Comparison of ENCODE assay signal across 21 mouse cellular contexts in genomic region chr6:31182284-31182683, GRCm38 (mm10).
DNase-seq lines count a peak whose midpoint lies in the region; ATAC-seq and TF ChIP-seq lines count a peak whose summit lies in the region.
"Had no signal": no experiment of that assay in that cellular context is flagged by ENCODE, and none has a peak within 500 bp of the region (broad histone marks: within the 10 kb centered on the region; RNA-seq: fewer than 3 reads in every experiment).

No protein-coding gene starts in this region.

- no peak for TF ChIP-seq CTCF in liver, postnatal 0 days (IDR thresholded peaks at IDR 0.05; ENCODE audit: low read depth)
- TF ChIP-seq CTCF in lung, adult 2 months (IDR thresholded peaks at IDR 0.05; ENCODE audit: insufficient read depth, low read length): no peak

- no peak overlapping the region for H3K27ac ChIP-seq in heart, embryonic 12.5 days (ENCODE audit: poor library complexity, severe bottlenecking)
- H3K27ac ChIP-seq in liver, embryonic 12.5 days: no peak overlapping the region
- H3K27ac ChIP-seq in liver, postnatal 0 days (ENCODE audit: low read depth): no peak overlapping the region
- H3K27ac ChIP-seq: embryonic facial prominence, embryonic 13.5 days; embryonic facial prominence, embryonic 15.5 days; forebrain, embryonic 10.5 days; forebrain, embryonic 12.5 days had no signal

- TF ChIP-seq EP300 in liver, postnatal 0 days (IDR thresholded peaks at IDR 0.05; ENCODE audit: low read depth): no peak

- peaks cover 7% of the 10 kb centered on the region for H3K4me1 ChIP-seq in heart, embryonic 12.5 days (replicated peaks)
- peaks cover 20% of the 10 kb centered on the region for H3K4me1 ChIP-seq in liver, embryonic 12.5 days
- no peaks in the 10 kb centered on the region for H3K4me1 ChIP-seq in liver, postnatal 0 days (ENCODE audit: insufficient read depth)
- peaks cover 31% of the 10 kb centered on the region for H3K4me1 ChIP-seq in lung, adult 2 months (ENCODE audit: control insufficient read depth, insufficient read depth, low read length)
- H3K4me1 ChIP-seq: embryonic facial prominence, embryonic 13.5 days; embryonic facial prominence, embryonic 15.5 days; forebrain, embryonic 10.5 days; forebrain, embryonic 12.5 days had no signal

- no peak overlapping the region for H3K9ac ChIP-seq in heart, embryonic 12.5 days
- H3K9ac ChIP-seq in liver, embryonic 12.5 days: no peak overlapping the region
- no peak overlapping the region for H3K9ac ChIP-seq in liver, postnatal 0 days (replicated peaks)
- H3K9ac ChIP-seq: embryonic facial prominence, embryonic 13.5 days; embryonic facial prominence, embryonic 15.5 days; forebrain, embryonic 12.5 days had no signal

- H3K27me3 ChIP-seq in heart, embryonic 12.5 days (replicated peaks): no peaks in the 10 kb centered on the region
- no peaks in the 10 kb centered on the region for H3K27me3 ChIP-seq in liver, embryonic 12.5 days (replicated peaks)
- no peaks in the 10 kb centered on the region for H3K27me3 ChIP-seq in liver, postnatal 0 days (ENCODE audit: insufficient read depth, low read length)
- H3K27me3 ChIP-seq: embryonic facial prominence, embryonic 13.5 days; embryonic facial prominence, embryonic 15.5 days; forebrain, embryonic 12.5 days had no signal

- 75% methylated on average over 6 of the region's 6 CpGs for WGBS in heart, embryonic 12.5 days
- WGBS in liver, embryonic 12.5 days (ENCODE audit: insufficient replicate concordance): 82% methylated on average over 6 of the region's 6 CpGs
- 80% methylated on average over 6 of the region's 6 CpGs for WGBS in liver, postnatal 0 days (ENCODE audit: insufficient replicate concordance)
- 85% methylated on average over 6 of the region's 6 CpGs for WGBS in lung, adult 2 months

- H3K9me3 ChIP-seq in heart, embryonic 12.5 days (replicated peaks): no peaks in the 10 kb centered on the region
- H3K9me3 ChIP-seq in liver, embryonic 12.5 days (replicated peaks): no peaks in the 10 kb centered on the region
- H3K9me3 ChIP-seq in liver, postnatal 0 days (ENCODE audit: low read length): no peaks in the 10 kb centered on the region
- H3K9me3 ChIP-seq: embryonic facial prominence, embryonic 13.5 days; embryonic facial prominence, embryonic 15.5 days; forebrain, embryonic 10.5 days; forebrain, embryonic 12.5 days had no signal

- H3K36me3 ChIP-seq in heart, embryonic 12.5 days: no peaks in the 10 kb centered on the region
- no peaks in the 10 kb centered on the region for H3K36me3 ChIP-seq in liver, embryonic 12.5 days
- no peaks in the 10 kb centered on the region for H3K36me3 ChIP-seq in liver, postnatal 0 days (replicated peaks; ENCODE audit: insufficient read depth, low read length)
- H3K36me3 ChIP-seq: embryonic facial prominence, embryonic 13.5 days; embryonic facial prominence, embryonic 15.5 days; forebrain, embryonic 10.5 days; forebrain, embryonic 12.5 days had no signal

- no peak for ATAC-seq in heart, embryonic 12.5 days (ENCODE audit: insufficient number of reproducible peaks, low FRiP score)
- ATAC-seq in liver, embryonic 12.5 days: peak; percentile 31; the same call in 1 of the 2 replicates
- ATAC-seq in liver, postnatal 0 days: no peak
- ATAC-seq in erythroid progenitor cell, adult 5-6 weeks (replicated peaks; ENCODE audit: low FRiP score, poor library complexity, severe bottlenecking): 0 out of 2 replicates have a peak, but pooled peaks have one; percentile 37
- ATAC-seq: forebrain, embryonic 14.5 days; forebrain, embryonic 16.5 days had no signal

- TF ChIP-seq POLR2A in lung, adult 2 months (IDR thresholded peaks at IDR 0.05; ENCODE audit: borderline replicate concordance, extremely low read depth, low read depth, low read length): no peak

- DNase-seq in heart, adult 11 months: peak; percentile 85
- no peak for DNase-seq in liver, postnatal 0 days
- no peak for DNase-seq in lung, adult 2 months
- DNase-seq: adrenal gland, adult 2 months; adrenal gland, postnatal 10 days; adrenal gland, postnatal 25 days; cerebellum, adult 11 months; cerebellum, adult 8-10 months; cerebellum, adult 9-11 months; cerebellum, postnatal 14 days; cerebellum, postnatal 36 days; embryo, embryonic 11 days had no signal

- no peak overlapping the region for H3K4me2 ChIP-seq in heart, embryonic 12.5 days
- no peak overlapping the region for H3K4me2 ChIP-seq in liver, embryonic 12.5 days
- H3K4me2 ChIP-seq in liver, postnatal 0 days (ENCODE audit: low read depth, low read length): no peak overlapping the region
- H3K4me2 ChIP-seq: embryonic facial prominence, embryonic 13.5 days; embryonic facial prominence, embryonic 15.5 days; forebrain, embryonic 12.5 days had no signal

- H3K4me3 ChIP-seq in heart, embryonic 12.5 days: no peak overlapping the region
- no peak overlapping the region for H3K4me3 ChIP-seq in liver, embryonic 12.5 days
- H3K4me3 ChIP-seq in liver, postnatal 0 days (ENCODE audit: low read depth, low read length): no peak overlapping the region
- no peak overlapping the region for H3K4me3 ChIP-seq in lung, adult 2 months (replicated peaks; ENCODE audit: extremely low read depth, low read depth, low read length)
- H3K4me3 ChIP-seq: embryonic facial prominence, embryonic 13.5 days; embryonic facial prominence, embryonic 15.5 days; forebrain, embryonic 10.5 days; forebrain, embryonic 12.5 days had no signal

Comparison
In these comparisons a context has a peak if more than half of its experiments do, and no peak if none do; other contexts are left out.
1. ATAC-seq: peak in liver, embryonic 12.5 days (single experiment) and erythroid progenitor cell, adult 5-6 weeks (single experiment); none in heart, embryonic 12.5 days (single experiment) and liver, postnatal 0 days (single experiment).